Mouse (Mus musculus) gastrocnemius, postnatal 25 days (tissue): ENCODE measurements around the gene Rpl22. TPM values are rescaled to one million over a fixed set of nuclear protein-coding genes. Genes with fewer than 3 reads are reported as not detected.

Source experiments
- total RNA-seq, 2 experiments: library from RNA; stranded (reverse); gene quantifications; 1 replicate in 1 of 2; 2 replicates in 1 of 2; pipeline ENCODE4 v1.2.3; 2021

The Rpl22 gene
- total RNA-seq, 2 experiments from 2014 or later: 194 to 222 TPM

Other genes starting within 250 kb of the Rpl22 start
- gene Tnfrsf25, start 209.8 kb upstream of the Rpl22 start, total RNA-seq: 1 to 10 TPM; 1.2 TPM
- gene Espn, start 173.4 kb upstream of the Rpl22 start, total RNA-seq: under 1 TPM; 0.23 to 0.38 TPM
- not detected for gene Hes2, start 166.9 kb upstream of the Rpl22 start, total RNA-seq
- gene Acot7, start 147.6 kb upstream of the Rpl22 start, total RNA-seq: 10 to 100 TPM; 15.4 to 19.1 TPM
- 10 to 100 TPM in 1 of 2 experiments, 1 to 10 TPM in 1; 9.9 to 11.0 TPM for gene Gpr153, start 51.5 kb upstream of the Rpl22 start, total RNA-seq
- not detected for gene Hes3, start 34.1 kb upstream of the Rpl22 start, total RNA-seq
- gene Icmt, start 28.5 kb upstream of the Rpl22 start, total RNA-seq: 10 to 100 TPM; 16.5 to 16.8 TPM
- gene Rnf207, start 6.7 kb upstream of the Rpl22 start, total RNA-seq: not detected
- gene Chd5, start 12.9 kb downstream of the Rpl22 start, total RNA-seq: under 1 TPM; 0.03 to 0.08 TPM
- gene Nphp4, start 151.0 kb downstream of the Rpl22 start, total RNA-seq: under 1 TPM; 0.67 to 0.94 TPM
- gene Kcnab2, start 152.1 kb downstream of the Rpl22 start, total RNA-seq: 1 to 10 TPM; 2.2 to 2.8 TPM